Mouse (Mus musculus): ENCODE measurements around the gene Nell1. TPM values are rescaled to one million over a fixed set of nuclear protein-coding genes. Genes with fewer than 3 reads are reported as not detected.

The Nell1 gene
- total and polyA plus RNA-seq, 2 experiments = not detected

DNA sequence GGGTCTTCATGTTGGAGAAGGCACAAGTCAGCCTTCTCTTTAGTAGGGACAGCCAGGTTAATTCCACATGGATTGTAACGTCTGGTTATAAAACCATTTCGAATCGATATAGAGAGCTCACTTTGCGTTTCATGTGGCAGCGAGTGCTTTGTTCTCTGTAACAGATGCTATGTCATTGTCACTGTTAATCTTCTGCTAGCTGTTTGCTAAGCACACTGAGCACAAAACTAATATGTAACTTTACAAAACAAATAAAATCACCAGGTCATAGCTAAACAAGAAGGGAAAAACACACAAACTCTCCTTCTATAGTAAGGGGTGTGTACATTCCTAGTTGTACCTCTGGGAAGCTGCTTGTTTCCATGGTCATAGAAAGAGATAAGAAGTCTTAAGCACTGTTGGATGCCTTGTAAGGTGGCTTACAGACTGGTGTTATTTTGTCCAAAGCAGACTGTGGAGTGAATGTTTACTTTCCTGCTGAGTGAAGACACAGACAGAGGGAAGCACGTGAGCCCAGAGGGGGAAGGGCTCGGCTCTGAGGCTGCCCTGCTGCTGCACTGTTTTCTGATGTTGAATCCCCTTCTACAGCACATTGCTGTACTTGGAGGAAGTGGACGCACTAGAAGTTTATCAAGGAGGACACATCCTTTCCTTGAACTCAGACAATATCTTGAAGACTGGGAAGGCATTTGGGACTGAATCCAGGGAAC, 131.1 kb downstream of the Nell1 start:
- no peak overlapping the region for H3K4me3 ChIP-seq (ENCODE audit: insufficient read depth, low read depth, low read length)
- no peak overlapping the region for H3K9ac ChIP-seq (ENCODE audit: low read depth, low read length)
- 16% methylated on average over 8 of the region's 8 CpGs for WGBS
- TF ChIP-seq POLR2A (IDR thresholded peaks at IDR 0.05; ENCODE audit: extremely low read depth, insufficient read depth, low read length) (no peak), CTCF (IDR thresholded peaks at IDR 0.05; ENCODE audit: low read depth, low read length) (no peak)
- peak; percentile 69 for DNase-seq (ENCODE audit: extremely low read depth, low read depth, low spot score)
- H3K27ac ChIP-seq (replicated peaks; ENCODE audit: insufficient read depth, low read depth, low read length) = no peak overlapping the region
- H3K36me3 ChIP-seq (ENCODE audit: control insufficient read depth, insufficient read depth, low read length) = no peaks in the 10 kb centered on the region
- H3K4me1 ChIP-seq (ENCODE audit: control insufficient read depth, insufficient read depth, low read length) = peaks cover 2% of the 10 kb centered on the region; the same call in 1 of the 2 replicates
- H3K79me2 ChIP-seq (ENCODE audit: control insufficient read depth, insufficient read depth, low read length) = no peaks in the 10 kb centered on the region
- no peaks in the 10 kb centered on the region for H3K27me3 ChIP-seq (ENCODE audit: control insufficient read depth, insufficient read depth, low read length)

DNA sequence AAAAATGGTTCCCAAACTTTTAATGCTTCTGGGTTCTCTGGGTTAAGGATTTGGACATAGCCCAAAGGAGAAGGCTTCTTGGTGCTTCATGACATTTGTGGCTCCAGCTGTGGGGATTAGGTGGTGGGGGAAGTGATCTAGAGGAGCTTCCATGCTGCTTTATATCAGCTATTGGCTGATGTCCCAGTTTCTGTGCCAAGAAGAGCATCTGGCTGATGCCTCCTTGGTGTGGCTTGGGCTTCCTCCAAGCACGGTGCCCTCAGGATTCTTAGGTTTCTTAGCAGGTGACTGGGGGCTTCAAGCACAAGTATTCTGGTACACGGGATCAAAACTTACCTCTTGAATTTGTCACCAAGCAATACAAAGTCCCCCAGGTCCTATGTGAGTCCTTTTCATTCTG, 132.6 kb downstream of the Nell1 start:
- no peaks in the 10 kb centered on the region for H3K79me2 ChIP-seq (ENCODE audit: control insufficient read depth, insufficient read depth, low read length)
- no peak overlapping the region for H3K9ac ChIP-seq (ENCODE audit: low read depth, low read length)
- 67% methylated on average over 2 of the region's 2 CpGs for WGBS
- no peak overlapping the region for H3K4me3 ChIP-seq (ENCODE audit: insufficient read depth, low read depth, low read length)
- H3K4me1 ChIP-seq (ENCODE audit: control insufficient read depth, insufficient read depth, low read length) = peaks cover 2% of the 10 kb centered on the region; the same call in 1 of the 2 replicates
- TF ChIP-seq POLR2A (IDR thresholded peaks at IDR 0.05; ENCODE audit: extremely low read depth, insufficient read depth, low read length) = no peak
- TF ChIP-seq CTCF (IDR thresholded peaks at IDR 0.05; ENCODE audit: low read depth, low read length) = no peak
- no peaks in the 10 kb centered on the region for H3K36me3 ChIP-seq (ENCODE audit: control insufficient read depth, insufficient read depth, low read length)
- no peak for DNase-seq (ENCODE audit: extremely low read depth, low read depth, low spot score)
- H3K27me3 ChIP-seq (ENCODE audit: control insufficient read depth, insufficient read depth, low read length) = no peaks in the 10 kb centered on the region
- H3K27ac ChIP-seq (replicated peaks; ENCODE audit: insufficient read depth, low read depth, low read length) = no peak overlapping the region

DNA sequence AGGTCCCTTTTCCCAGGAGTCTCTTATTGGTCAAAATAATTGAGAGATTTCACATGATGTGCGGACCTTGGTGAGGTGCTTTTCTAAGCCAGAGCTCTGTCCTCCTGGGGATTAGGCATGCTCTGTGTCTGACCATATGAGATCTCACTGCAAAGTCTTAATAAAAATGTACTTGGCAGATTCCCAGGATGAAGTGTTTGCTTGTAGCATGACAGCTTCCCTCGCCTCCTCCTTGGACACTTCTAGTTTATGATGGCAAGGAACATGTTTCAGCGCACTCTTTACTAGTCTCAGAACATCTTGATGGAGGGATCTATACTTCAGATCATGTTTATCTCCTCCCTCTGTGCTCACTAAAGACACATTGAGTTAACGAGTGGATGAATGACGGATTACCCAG, 143.7 kb downstream of the Nell1 start:
- no peaks in the 10 kb centered on the region for H3K27me3 ChIP-seq (ENCODE audit: control insufficient read depth, insufficient read depth, low read length)
- H3K79me2 ChIP-seq (ENCODE audit: control insufficient read depth, insufficient read depth, low read length) = no peaks in the 10 kb centered on the region
- no peaks in the 10 kb centered on the region for H3K36me3 ChIP-seq (ENCODE audit: control insufficient read depth, insufficient read depth, low read length)
- no peak overlapping the region for H3K9ac ChIP-seq (ENCODE audit: low read depth, low read length)
- no peak for DNase-seq (ENCODE audit: extremely low read depth, low read depth, low spot score)
- H3K4me1 ChIP-seq (ENCODE audit: control insufficient read depth, insufficient read depth, low read length) = no peaks in the 10 kb centered on the region
- no peak overlapping the region for H3K4me3 ChIP-seq (ENCODE audit: insufficient read depth, low read depth, low read length)
- WGBS = 86% methylated on average over 5 of the region's 5 CpGs
- TF ChIP-seq POLR2A (IDR thresholded peaks at IDR 0.05; ENCODE audit: extremely low read depth, insufficient read depth, low read length) = no peak
- TF ChIP-seq CTCF (IDR thresholded peaks at IDR 0.05; ENCODE audit: low read depth, low read length) = no peak
- H3K27ac ChIP-seq (replicated peaks; ENCODE audit: insufficient read depth, low read depth, low read length) = no peak overlapping the region

DNA sequence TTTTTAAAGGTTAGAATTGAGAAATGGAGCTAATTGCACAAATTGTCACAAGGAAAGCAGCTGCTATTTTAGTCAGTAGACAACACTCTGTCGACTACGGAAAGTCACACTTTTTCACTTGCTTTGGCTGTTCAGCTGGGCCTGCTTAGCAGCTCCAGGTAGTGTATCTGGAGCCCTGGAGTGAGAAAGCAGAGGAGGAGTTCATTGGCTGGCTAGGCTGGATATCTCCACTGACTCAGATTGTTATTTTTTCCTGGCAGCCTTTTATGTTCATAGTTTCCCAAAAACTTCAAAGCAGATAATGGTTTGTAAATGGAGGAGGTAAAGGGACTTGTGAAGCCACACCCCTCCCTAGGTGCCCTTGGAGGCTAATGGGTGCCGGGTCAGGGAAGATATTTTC, 163.0 kb downstream of the Nell1 start:
- 79% methylated on average over 3 of the region's 3 CpGs for WGBS
- Histone ChIP-seq H3K79me2 (ENCODE audit: control insufficient read depth, insufficient read depth, low read length) (no peaks in the 10 kb centered on the region), H3K4me3 (ENCODE audit: insufficient read depth, low read depth, low read length) (no peak overlapping the region), H3K9ac (ENCODE audit: low read depth, low read length) (no peak overlapping the region), H3K4me1 (ENCODE audit: control insufficient read depth, insufficient read depth, low read length) (no peaks in the 10 kb centered on the region), H3K27me3 (ENCODE audit: control insufficient read depth, insufficient read depth, low read length) (no peaks in the 10 kb centered on the region), H3K36me3 (ENCODE audit: control insufficient read depth, insufficient read depth, low read length) (no peaks in the 10 kb centered on the region), H3K27ac (replicated peaks; ENCODE audit: insufficient read depth, low read depth, low read length) (no peak overlapping the region)
- DNase-seq (ENCODE audit: extremely low read depth, low read depth, low spot score) = no peak
- no peak for TF ChIP-seq POLR2A (IDR thresholded peaks at IDR 0.05; ENCODE audit: extremely low read depth, insufficient read depth, low read length)
- TF ChIP-seq CTCF (IDR thresholded peaks at IDR 0.05; ENCODE audit: low read depth, low read length) = no peak

DNA sequence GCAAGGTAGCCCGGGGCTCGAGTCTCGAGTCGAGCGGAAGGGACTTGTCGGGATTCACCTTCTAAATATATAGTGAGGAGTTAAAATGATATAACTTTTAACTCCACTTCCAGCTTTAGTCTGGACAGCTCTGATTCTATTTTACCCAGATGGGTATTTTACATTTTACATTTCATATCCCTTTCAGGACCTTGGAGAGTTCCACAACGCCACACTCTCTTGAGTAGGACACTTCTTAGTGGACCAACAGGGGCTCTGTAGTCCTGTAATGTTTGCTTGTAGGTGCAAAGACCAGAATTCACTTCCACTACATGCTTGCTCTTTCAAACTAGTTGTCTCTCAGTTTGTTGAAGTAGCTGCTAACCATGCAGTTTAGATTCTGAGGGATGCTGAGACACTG, 174.7 kb downstream of the Nell1 start:
- Histone ChIP-seq H3K4me1 (ENCODE audit: control insufficient read depth, insufficient read depth, low read length) (no peaks in the 10 kb centered on the region), H3K27ac (replicated peaks; ENCODE audit: insufficient read depth, low read depth, low read length) (no peak overlapping the region), H3K9ac (ENCODE audit: low read depth, low read length) (no peak overlapping the region), H3K79me2 (ENCODE audit: control insufficient read depth, insufficient read depth, low read length) (no peaks in the 10 kb centered on the region), H3K4me3 (ENCODE audit: insufficient read depth, low read depth, low read length) (no peak overlapping the region), H3K27me3 (ENCODE audit: control insufficient read depth, insufficient read depth, low read length) (no peaks in the 10 kb centered on the region), H3K36me3 (ENCODE audit: control insufficient read depth, insufficient read depth, low read length) (no peaks in the 10 kb centered on the region)
- WGBS = 89% methylated on average over 7 of the region's 7 CpGs
- no peak for DNase-seq (ENCODE audit: extremely low read depth, low read depth, low spot score)
- no peak for TF ChIP-seq CTCF (IDR thresholded peaks at IDR 0.05; ENCODE audit: low read depth, low read length)
- no peak for TF ChIP-seq POLR2A (IDR thresholded peaks at IDR 0.05; ENCODE audit: extremely low read depth, insufficient read depth, low read length)

DNA sequence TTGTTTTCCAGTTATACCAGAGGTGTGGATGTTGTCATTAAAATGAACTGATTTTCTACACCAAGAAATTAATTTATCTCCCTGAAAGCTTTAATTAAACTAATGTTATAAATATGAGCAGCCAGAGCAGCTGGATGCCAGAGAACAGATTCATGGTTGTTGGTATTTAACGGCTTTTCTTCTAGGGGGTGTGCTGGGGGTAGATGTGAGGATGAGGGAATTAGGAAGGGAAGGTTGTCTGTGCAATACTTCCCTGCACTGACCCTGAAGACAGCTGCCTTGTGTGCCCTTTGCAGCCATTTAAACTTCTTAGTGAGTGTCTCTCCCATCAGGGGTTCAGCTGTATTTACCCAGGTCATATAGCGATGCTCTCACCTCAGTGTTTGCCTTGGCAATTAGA, 176.2 kb downstream of the Nell1 start:
- Histone ChIP-seq H3K27ac (replicated peaks; ENCODE audit: insufficient read depth, low read depth, low read length) (no peak overlapping the region), H3K4me1 (ENCODE audit: control insufficient read depth, insufficient read depth, low read length) (no peaks in the 10 kb centered on the region), H3K27me3 (ENCODE audit: control insufficient read depth, insufficient read depth, low read length) (no peaks in the 10 kb centered on the region), H3K79me2 (ENCODE audit: control insufficient read depth, insufficient read depth, low read length) (no peaks in the 10 kb centered on the region), H3K36me3 (ENCODE audit: control insufficient read depth, insufficient read depth, low read length) (no peaks in the 10 kb centered on the region), H3K9ac (ENCODE audit: low read depth, low read length) (no peak overlapping the region), H3K4me3 (ENCODE audit: insufficient read depth, low read depth, low read length) (no peak overlapping the region)
- no peak for DNase-seq (ENCODE audit: extremely low read depth, low read depth, low spot score)
- WGBS = 65% methylated on average over 2 of the region's 2 CpGs
- no peak for TF ChIP-seq CTCF (IDR thresholded peaks at IDR 0.05; ENCODE audit: low read depth, low read length)
- no peak for TF ChIP-seq POLR2A (IDR thresholded peaks at IDR 0.05; ENCODE audit: extremely low read depth, insufficient read depth, low read length)

Measured in liver, adult 2 months (tissue).